Mouse (Mus musculus) neural tube, embryonic 13.5 days (tissue): ENCODE data around the gene Tubb2b. TPM values are rescaled to one million over a fixed set of nuclear protein-coding genes. Genes with fewer than 3 reads are reported as not detected.
A peak's percentile ranks its signal among the peaks of the same experiment; 100 is the strongest.

ENCODE experiments used
- ATAC-seq: fragments of 200-750 bp; cut with Nextera tagmentation; 2 replicates; pipeline ENCODE4 v1.8.0; 2017; ENCODE audit warnings: low read depth, mild to moderate bottlenecking, moderate TSS enrichment, moderate library complexity
- H3K27ac ChIP-seq: fragments of 300-500 bp; sonication (generic); replicated peaks from 2 replicates; pipeline ENCODE4 v1.5.1; 2015; ENCODE audit warnings: moderate library complexity, mild to moderate bottlenecking, inconsistent platforms
- H3K27me3 ChIP-seq: fragments of 300-500 bp; sonication (generic); 2 replicates; pipeline ENCODE4 v1.6.1; 2015; ENCODE audit warnings: mild to moderate bottlenecking, inconsistent platforms
- H3K36me3 ChIP-seq: fragments of 300-500 bp; sonication (generic); 2 replicates; pipeline ENCODE4 v1.6.1; 2015; ENCODE audit warnings: mild to moderate bottlenecking, inconsistent platforms
- H3K4me1 ChIP-seq: fragments of 300-500 bp; sonication (generic); replicated peaks from 2 replicates; pipeline ENCODE4 v1.6.1; 2015; ENCODE audit warnings: inconsistent platforms
- H3K4me2 ChIP-seq: fragments of 300-500 bp; sonication (generic); 2 replicates; pipeline ENCODE4 v1.6.1; 2015; ENCODE audit warnings: inconsistent platforms, mild to moderate bottlenecking, moderate library complexity
- H3K4me3 ChIP-seq: fragments of 300-500 bp; sonication (generic); 2 replicates; pipeline ENCODE4 v1.5.1; 2015; ENCODE audit warnings: mild to moderate bottlenecking, inconsistent platforms
- H3K9ac ChIP-seq: fragments of 300-500 bp; sonication (generic); 2 replicates; pipeline ENCODE4 v1.6.1; 2015; ENCODE audit warnings: moderate library complexity, mild to moderate bottlenecking, inconsistent platforms
- H3K9me3 ChIP-seq: fragments of 300-500 bp; sonication (generic); 2 replicates; pipeline ENCODE4 v1.6.1; 2016; ENCODE audit warnings: inconsistent platforms
- WGBS: fragments of 180-500 bp; shearing (Covaris S2); methylation state at CpG from one replicate; pipeline ENCODE4 v1.1.7; 2015; 5-methylcytosine and 5-hydroxymethylcytosine counted together
- polyA plus RNA-seq: library from polyadenylated mRNA; unstranded; fragments of >200 nt; fragmentation: Nextera tagmentation; extraction: Ambion mirVana; gene quantifications from 2 replicates; pipeline ENCODE4 v1.2.1, GENCODE M21; 2015

Tubb2b gene
- polyA plus RNA-seq, result 644 and 732 TPM in 2 replicates

- peak within 1 kb of the TSS; percentile 100 for H3K9ac ChIP-seq
- H3K36me3 ChIP-seq, result peaks cover 20% of the 10 kb centered on the region
- peak within 1 kb of the TSS; percentile 100 for H3K27ac ChIP-seq
- ATAC-seq, result peak; percentile 94
- no peaks in the 10 kb centered on the region for H3K27me3 ChIP-seq
- H3K9me3 ChIP-seq, result no peaks in the 10 kb centered on the region
- WGBS, result 0% methylated on average over 26 of the region's 26 CpGs
- H3K4me3 ChIP-seq, result peak within 1 kb of the TSS; percentile 95
- peak within 1 kb of the TSS; percentile 89 for H3K4me2 ChIP-seq
- H3K4me1 ChIP-seq, result peaks cover 42% of the 10 kb centered on the region
These were observed at the start of gene Tubb2b for GRCm38 (mm10) chr13:34130226-34130731. Gene Tubb2b (minus strand): TSS chr13:34130466.

GRCm38 (mm10) chr13:34174025-34174424 lies 43.8 kb upstream of the Tubb2b start:
- H3K9ac ChIP-seq, result no peak overlapping the region

GRCm38 (mm10) chr13:34163304-34163975 lies 33.2 kb upstream of the Tubb2b start:
- peak overlapping the region; percentile 70 for H3K4me2 ChIP-seq
- H3K9me3 ChIP-seq, result no peaks in the 10 kb centered on the region
- WGBS, result 41% methylated on average over 12 of the region's 12 CpGs
- ATAC-seq, result no peak; the same call in 1 of the 2 replicates
- H3K36me3 ChIP-seq, result peaks cover 11% of the 10 kb centered on the region
- peak overlapping the region; percentile 91 for H3K27ac ChIP-seq
- peak overlapping the region; percentile 71 for H3K4me3 ChIP-seq
- no peaks in the 10 kb centered on the region for H3K27me3 ChIP-seq
- peaks cover 24% of the 10 kb centered on the region for H3K4me1 ChIP-seq
- peak overlapping the region; percentile 77 for H3K9ac ChIP-seq

More at GRCm38 (mm10) chr13:34174025-34174424, 43.8 kb upstream of the Tubb2b start:
- no peaks in the 10 kb centered on the region for H3K4me1 ChIP-seq
- no peaks in the 10 kb centered on the region for H3K9me3 ChIP-seq
- H3K36me3 ChIP-seq, result peaks cover 12% of the 10 kb centered on the region; the same call in 1 of the 2 replicates
- no peak for ATAC-seq
- no peaks in the 10 kb centered on the region for H3K27me3 ChIP-seq
- no peak overlapping the region for H3K27ac ChIP-seq
- 96% methylated on average over 6 of the region's 6 CpGs for WGBS
- no peak overlapping the region for H3K4me3 ChIP-seq
- H3K4me2 ChIP-seq, result no peak overlapping the region

GRCm38 (mm10) chr13:34162491-34163303 lies 32.4 kb upstream of the Tubb2b start, which contains the start of gene Psmg4:
Gene Psmg4 (plus strand): TSS chr13:34162964.
- Histone ChIP-seq H3K4me2 (peak within 1 kb of the TSS; percentile 70), H3K36me3 (peaks cover 11% of the 10 kb centered on the region), H3K27ac (peak within 1 kb of the TSS; percentile 91), H3K27me3 (no peaks in the 10 kb centered on the region), H3K9ac (peak within 1 kb of the TSS; percentile 77), H3K9me3 (no peaks in the 10 kb centered on the region), H3K4me1 (peaks cover 24% of the 10 kb centered on the region), H3K4me3 (peak within 1 kb of the TSS; percentile 71)
- ATAC-seq, result peak; percentile 96
- 2% methylated on average over 44 of the region's 44 CpGs for WGBS

GRCm38 (mm10) chr13:34159926-34160325 lies 29.7 kb upstream of the Tubb2b start:
- no peaks in the 10 kb centered on the region for H3K9me3 ChIP-seq
- H3K27ac ChIP-seq, result no peak overlapping the region
- peaks cover 34% of the 10 kb centered on the region for H3K4me1 ChIP-seq
- no peak for ATAC-seq
- H3K27me3 ChIP-seq, result no peaks in the 10 kb centered on the region
- 100% methylated on average over 1 of the region's 1 CpGs for WGBS
- no peak overlapping the region for H3K4me2 ChIP-seq
- no peak overlapping the region for H3K9ac ChIP-seq
- H3K36me3 ChIP-seq, result no peaks in the 10 kb centered on the region
- H3K4me3 ChIP-seq, result no peak overlapping the region

GRCm38 (mm10) chr13:34157596-34158157 lies 27.4 kb upstream of the Tubb2b start:
- no peaks in the 10 kb centered on the region for H3K36me3 ChIP-seq
- 92% methylated on average over 3 of the region's 3 CpGs for WGBS
- no peak overlapping the region for H3K9ac ChIP-seq
- peaks cover 39% of the 10 kb centered on the region for H3K4me1 ChIP-seq
- H3K4me2 ChIP-seq, result no peak overlapping the region
- no peak for ATAC-seq
- H3K27me3 ChIP-seq, result no peaks in the 10 kb centered on the region
- no peaks in the 10 kb centered on the region for H3K9me3 ChIP-seq
- no peak overlapping the region for H3K27ac ChIP-seq
- no peak overlapping the region for H3K4me3 ChIP-seq

- Histone ChIP-seq H3K27me3 (no peaks in the 10 kb centered on the region), H3K9me3 (no peaks in the 10 kb centered on the region), H3K9ac (no peak overlapping the region), H3K4me2 (no peak overlapping the region), H3K36me3 (no peaks in the 10 kb centered on the region), H3K4me1 (peaks cover 30% of the 10 kb centered on the region), H3K27ac (peak overlapping the region; percentile 67), H3K4me3 (no peak overlapping the region)
- WGBS, result 54% methylated on average over 2 of the region's 2 CpGs
- ATAC-seq, result no peak
These were observed 26.5 kb upstream of the Tubb2b start for GRCm38 (mm10) chr13:34156840-34157185.

- Histone ChIP-seq H3K27me3 (no peaks in the 10 kb centered on the region), H3K36me3 (no peaks in the 10 kb centered on the region), H3K4me1 (peaks cover 27% of the 10 kb centered on the region), H3K9me3 (no peaks in the 10 kb centered on the region), H3K9ac (no peak overlapping the region), H3K4me2 (no peak overlapping the region), H3K27ac (peak overlapping the region; percentile 67), H3K4me3 (no peak overlapping the region)
- WGBS, result 60% methylated on average over 8 of the region's 8 CpGs
- no peak for ATAC-seq
These were observed 26.0 kb upstream of the Tubb2b start for GRCm38 (mm10) chr13:34156133-34156839.

GRCm38 (mm10) chr13:34154931-34155272 lies 24.6 kb upstream of the Tubb2b start:
- Histone ChIP-seq H3K4me2 (peak overlapping the region; percentile 45), H3K4me3 (peak overlapping the region; percentile 14; the same call in 1 of the 2 replicates), H3K4me1 (peaks cover 37% of the 10 kb centered on the region), H3K27me3 (no peaks in the 10 kb centered on the region), H3K36me3 (no peaks in the 10 kb centered on the region), H3K27ac (peak overlapping the region; percentile 69; the same call in 1 of the 2 replicates), H3K9me3 (no peaks in the 10 kb centered on the region), H3K9ac (peak overlapping the region; percentile 54)
- 26% methylated on average over 3 of the region's 3 CpGs for WGBS
- ATAC-seq, result no peak

GRCm38 (mm10) chr13:34154217-34154930 lies 24.1 kb upstream of the Tubb2b start:
- peak overlapping the region; percentile 54 for H3K9ac ChIP-seq
- peak; percentile 37; the same call in 1 of the 2 replicates for ATAC-seq
- no peaks in the 10 kb centered on the region for H3K9me3 ChIP-seq
- H3K4me3 ChIP-seq, result peak overlapping the region; percentile 14; the same call in 1 of the 2 replicates
- peak overlapping the region; percentile 69 for H3K27ac ChIP-seq
- peaks cover 42% of the 10 kb centered on the region for H3K4me1 ChIP-seq
- WGBS, result 51% methylated on average over 13 of the region's 13 CpGs
- H3K4me2 ChIP-seq, result peak overlapping the region; percentile 45
- no peaks in the 10 kb centered on the region for H3K36me3 ChIP-seq
- H3K27me3 ChIP-seq, result no peaks in the 10 kb centered on the region
